ENCODE assay signal across 14 mouse cellular contexts in the genomic region with DNA sequence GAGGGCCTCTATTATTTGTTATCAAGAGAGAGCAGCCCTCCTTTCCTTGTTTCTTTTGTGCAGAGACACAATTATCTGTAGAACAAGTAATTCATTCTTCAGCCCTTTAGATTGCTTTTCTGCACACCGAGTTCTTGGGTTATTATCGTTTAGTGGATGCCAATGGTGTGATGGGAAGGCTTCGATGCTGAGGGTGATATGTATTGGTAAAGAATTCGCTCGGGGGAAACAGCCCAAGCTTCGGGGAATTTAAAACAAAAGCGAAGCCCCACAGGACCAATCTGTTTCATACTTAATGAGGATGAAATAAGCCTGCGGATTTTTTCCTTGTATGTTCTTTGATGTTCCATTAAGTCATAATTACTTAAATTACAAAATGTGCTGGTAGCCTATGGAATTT.
DNase-seq lines count a peak whose midpoint lies in the region; ATAC-seq and TF ChIP-seq lines count a peak whose summit lies in the region.
"Had no signal": no experiment of that assay in that cellular context is flagged by ENCODE, and none has a peak within 500 bp of the region (broad histone marks: within the 10 kb centered on the region; RNA-seq: fewer than 3 reads in every experiment).

No protein-coding gene starts in this region.

- H3K4me3 ChIP-seq in forebrain, embryonic 15.5 days: peak overlapping the region; percentile 13; the same call in 1 of the 2 replicates
- peak overlapping the region; percentile 14 for H3K4me3 ChIP-seq in hindbrain, embryonic 16.5 days (ENCODE audit: low read length)
- H3K4me3 ChIP-seq in midbrain, postnatal 0 days (ENCODE audit: low read depth, low read length): peak overlapping the region; percentile 5; the same call in 1 of the 2 replicates
- H3K4me3 ChIP-seq: limb, embryonic 13.5 days; stomach, embryonic 15.5 days had no signal

- no peaks in the 10 kb centered on the region for H3K9me3 ChIP-seq in forebrain, embryonic 15.5 days
- H3K9me3 ChIP-seq in hindbrain, embryonic 16.5 days (ENCODE audit: control insufficient read depth, low read length): no peaks in the 10 kb centered on the region
- H3K9me3 ChIP-seq in midbrain, postnatal 0 days (ENCODE audit: low read length): no peaks in the 10 kb centered on the region
- H3K9me3 ChIP-seq: G1E; limb, embryonic 13.5 days; stomach, embryonic 15.5 days had no signal

- H3K36me3 ChIP-seq in forebrain, embryonic 15.5 days: no peaks in the 10 kb centered on the region
- no peaks in the 10 kb centered on the region for H3K36me3 ChIP-seq in hindbrain, embryonic 16.5 days (ENCODE audit: control insufficient read depth, insufficient read depth, low read length)
- H3K36me3 ChIP-seq in midbrain, postnatal 0 days (ENCODE audit: insufficient read depth, low read length): no peaks in the 10 kb centered on the region
- H3K36me3 ChIP-seq: G1E; limb, embryonic 13.5 days; stomach, embryonic 15.5 days had no signal

- peak overlapping the region; percentile 29; the same call in 1 of the 2 replicates for H3K27ac ChIP-seq in forebrain, embryonic 15.5 days (replicated peaks)
- H3K27ac ChIP-seq in hindbrain, embryonic 16.5 days (ENCODE audit: low read depth, low read length): peak overlapping the region; percentile 37
- peak overlapping the region; percentile 47 for H3K27ac ChIP-seq in midbrain, postnatal 0 days (ENCODE audit: low read depth, low read length)
- H3K27ac ChIP-seq: limb, embryonic 13.5 days; stomach, embryonic 15.5 days had no signal

- peak; percentile 61 for DNase-seq in brain, embryonic 14.5 days (ENCODE audit: low read depth)
- peak; percentile 40 for DNase-seq in midbrain, postnatal 0 days (ENCODE audit: low spot score)
- DNase-seq in adrenal gland, postnatal 25 days: no peak
- DNase-seq in cerebellum, postnatal 4 days (ENCODE audit: low spot score in 2 of 2): no peak
- DNase-seq in right cerebral cortex, postnatal 25 days: no peak
- DNase-seq in thymus, postnatal 36 days: no peak
- DNase-seq: adrenal gland, adult 2 months; cerebellum, adult 9-11 months; lung, postnatal 36 days had no signal

- ATAC-seq in forebrain, embryonic 15.5 days (replicated peaks): 0 out of 2 replicates have a peak, but pooled peaks have one; percentile 7
- peak; percentile 31; the same call in 1 of the 2 replicates for ATAC-seq in hindbrain, embryonic 16.5 days
- no peak for ATAC-seq in midbrain, postnatal 0 days (ENCODE audit: low FRiP score)

- no peak for TF ChIP-seq CTCF in brain, embryonic 14.5 days (IDR thresholded peaks at IDR 0.05; ENCODE audit: borderline replicate concordance, extremely low read depth, insufficient read depth, insufficient read length)
- no peak for TF ChIP-seq CTCF in midbrain, postnatal 0 days (IDR thresholded peaks at IDR 0.05)

- TF ChIP-seq POLR2A in brain, embryonic 14.5 days (IDR thresholded peaks at IDR 0.05; ENCODE audit: borderline replicate concordance, extremely low read depth, insufficient read depth, insufficient read length, poor library complexity, severe bottlenecking): no peak

- H3K4me2 ChIP-seq in forebrain, embryonic 15.5 days (replicated peaks): peak overlapping the region; percentile 46
- peak overlapping the region; percentile 53 for H3K4me2 ChIP-seq in hindbrain, embryonic 16.5 days (ENCODE audit: low read length)
- H3K4me2 ChIP-seq in midbrain, postnatal 0 days (ENCODE audit: low read depth, low read length, poor library complexity, severe bottlenecking): peak overlapping the region; percentile 41
- H3K4me2 ChIP-seq: limb, embryonic 13.5 days; stomach, embryonic 15.5 days had no signal

- peaks cover 19% of the 10 kb centered on the region for H3K4me1 ChIP-seq in forebrain, embryonic 15.5 days
- H3K4me1 ChIP-seq in hindbrain, embryonic 16.5 days (ENCODE audit: control insufficient read depth, insufficient read depth, low read depth, low read length): no peaks in the 10 kb centered on the region; the same call in 1 of the 2 replicates
- H3K4me1 ChIP-seq in midbrain, postnatal 0 days (ENCODE audit: insufficient read depth, low read length): no peaks in the 10 kb centered on the region
- H3K4me1 ChIP-seq: limb, embryonic 13.5 days; stomach, embryonic 15.5 days had no signal

- peak overlapping the region; percentile 33 for H3K9ac ChIP-seq in forebrain, embryonic 15.5 days (replicated peaks)
- peak overlapping the region; percentile 41 for H3K9ac ChIP-seq in hindbrain, embryonic 16.5 days (ENCODE audit: low read depth, low read length)
- peak overlapping the region; percentile 33; the same call in 1 of the 2 replicates for H3K9ac ChIP-seq in midbrain, postnatal 0 days (replicated peaks; ENCODE audit: low read length, poor library complexity, severe bottlenecking)
- H3K9ac ChIP-seq: limb, embryonic 13.5 days; stomach, embryonic 15.5 days had no signal

- 16% methylated on average over 8 of the region's 8 CpGs for WGBS in forebrain, embryonic 15.5 days
- WGBS in hindbrain, embryonic 16.5 days: 18% methylated on average over 8 of the region's 8 CpGs
- 28% methylated on average over 8 of the region's 8 CpGs for WGBS in midbrain, postnatal 0 days

- H3K27me3 ChIP-seq in forebrain, embryonic 15.5 days: no peaks in the 10 kb centered on the region
- H3K27me3 ChIP-seq in hindbrain, embryonic 16.5 days (replicated peaks; ENCODE audit: control insufficient read depth, insufficient read depth, low read length): no peaks in the 10 kb centered on the region
- no peaks in the 10 kb centered on the region for H3K27me3 ChIP-seq in midbrain, postnatal 0 days (ENCODE audit: insufficient read depth, low read length)
- H3K27me3 ChIP-seq: stomach, embryonic 15.5 days had no signal

Comparison
In these comparisons a context has a peak if more than half of its experiments do, and no peak if none do; other contexts are left out.
1. DNase-seq: peak in brain, embryonic 14.5 days (single experiment) and midbrain, postnatal 0 days (single experiment); none in adrenal gland, postnatal 25 days (single experiment), cerebellum, postnatal 4 days (0 of 2), right cerebral cortex, postnatal 25 days (single experiment) and thymus, postnatal 36 days (0 of 2).
2. Peak in every context shown above with its lines, with median percentiles within 50 percentile points of each other: H3K27ac ChIP-seq, H3K4me2 ChIP-seq, H3K4me3 ChIP-seq and H3K9ac ChIP-seq.